Mouse (Mus musculus): ENCODE measurements around the gene Rnase9. TPM values are rescaled to one million over a fixed set of nuclear protein-coding genes. Genes with fewer than 3 reads are reported as not detected.
A peak's percentile ranks its signal among the peaks of the same experiment; 100 is the strongest.

Gene Rnase9
- polyA plus RNA-seq, 1 experiment from 2014 or later = not detected

GRCm38 (mm10) chr14:51007914-51008713 lies 33.6 kb downstream of the Rnase9 start:
- Histone ChIP-seq H3K4me2 (no peak overlapping the region), H3K9me3 (replicated peaks) (no peaks in the 10 kb centered on the region), H3K9ac (replicated peaks) (no peak overlapping the region), H3K27me3 (replicated peaks) (no peaks in the 10 kb centered on the region), H3K4me3 (replicated peaks) (no peak overlapping the region), H3K27ac (replicated peaks) (0 out of 2 replicates have a peak overlapping the region, but pooled peaks have one; percentile 3), H3K4me1 (no peaks in the 10 kb centered on the region), H3K36me3 (no peaks in the 10 kb centered on the region)
- 81% methylated on average over 13 of the region's 13 CpGs for WGBS
- no peak for ATAC-seq (ENCODE audit: low FRiP score)

GRCm38 (mm10) chr14:51007152-51007801 lies 34.4 kb downstream of the Rnase9 start, which contains the start of gene Rnase10:
Rnase10 (plus strand) TSS chr14:51007751.
- no peaks in the 10 kb centered on the region for H3K4me1 ChIP-seq
- H3K9ac ChIP-seq (replicated peaks) = no peak within 1 kb of the TSS
- H3K27ac ChIP-seq (replicated peaks) = 0 out of 2 replicates have a peak within 1 kb of the TSS, but pooled peaks have one; percentile 3
- no peak within 1 kb of the TSS for H3K4me3 ChIP-seq (replicated peaks)
- H3K9me3 ChIP-seq (replicated peaks) = no peaks in the 10 kb centered on the region
- no peak for ATAC-seq (ENCODE audit: low FRiP score)
- no peaks in the 10 kb centered on the region for H3K36me3 ChIP-seq
- H3K27me3 ChIP-seq (replicated peaks) = no peaks in the 10 kb centered on the region
- no peak within 1 kb of the TSS for H3K4me2 ChIP-seq
- 83% methylated on average over 8 of the region's 8 CpGs for WGBS

GRCm38 (mm10) chr14:50997999-50998666 lies 43.5 kb downstream of the Rnase9 start:
- no peak overlapping the region for H3K9ac ChIP-seq (replicated peaks)
- no peak overlapping the region for H3K27ac ChIP-seq (replicated peaks)
- H3K4me3 ChIP-seq (replicated peaks) = no peak overlapping the region
- no peak overlapping the region for H3K4me2 ChIP-seq
- WGBS = 89% methylated on average over 2 of the region's 2 CpGs
- no peaks in the 10 kb centered on the region for H3K27me3 ChIP-seq (replicated peaks)
- no peak for ATAC-seq (ENCODE audit: low FRiP score)
- no peaks in the 10 kb centered on the region for H3K36me3 ChIP-seq
- H3K9me3 ChIP-seq (replicated peaks) = no peaks in the 10 kb centered on the region
- no peaks in the 10 kb centered on the region for H3K4me1 ChIP-seq

- WGBS = 75% methylated on average over 3 of the region's 3 CpGs
- Histone ChIP-seq H3K4me1 (no peaks in the 10 kb centered on the region), H3K36me3 (no peaks in the 10 kb centered on the region)
These were observed 44.6 kb downstream of the Rnase9 start for GRCm38 (mm10) chr14:50997088-50997487.

GRCm38 (mm10) chr14:50991037-50991436 lies 50.6 kb downstream of the Rnase9 start:
- no peak overlapping the region for H3K4me3 ChIP-seq (replicated peaks)
- no peaks in the 10 kb centered on the region for H3K27me3 ChIP-seq (replicated peaks)
- H3K4me2 ChIP-seq = no peak overlapping the region
- no peaks in the 10 kb centered on the region for H3K9me3 ChIP-seq (replicated peaks)
- WGBS = 85% methylated on average over 3 of the region's 3 CpGs
- no peak for ATAC-seq (ENCODE audit: low FRiP score)
- no peak overlapping the region for H3K27ac ChIP-seq (replicated peaks)
- H3K9ac ChIP-seq (replicated peaks) = no peak overlapping the region
- no peaks in the 10 kb centered on the region for H3K4me1 ChIP-seq
- H3K36me3 ChIP-seq = no peaks in the 10 kb centered on the region

More at GRCm38 (mm10) chr14:50997088-50997487, 44.6 kb downstream of the Rnase9 start:
- H3K27ac ChIP-seq (replicated peaks) = no peak overlapping the region
- H3K9me3 ChIP-seq (replicated peaks) = no peaks in the 10 kb centered on the region
- no peaks in the 10 kb centered on the region for H3K27me3 ChIP-seq (replicated peaks)
- no peak overlapping the region for H3K9ac ChIP-seq (replicated peaks)
- H3K4me2 ChIP-seq = no peak overlapping the region
- no peak overlapping the region for H3K4me3 ChIP-seq (replicated peaks)
- ATAC-seq (ENCODE audit: low FRiP score) = no peak

Other genes starting within 250 kb of the Rnase9 start
- not detected in 2 replicates for gene Ccnb1ip1, start 234.1 kb downstream of the Rnase9 start, polyA plus RNA-seq (2015; fragmentation: Nextera tagmentation; extraction: Ambion mirVana)
- gene Parp2, start 234.0 kb downstream of the Rnase9 start, polyA plus RNA-seq (2015; fragmentation: Nextera tagmentation; extraction: Ambion mirVana) = 43.6 and 48.7 TPM in 2 replicates
- gene Tep1, start 171.3 kb downstream of the Rnase9 start, polyA plus RNA-seq (2015; fragmentation: Nextera tagmentation; extraction: Ambion mirVana) = 3.1 and 4.0 TPM in 2 replicates
- 3.4 and 4.1 TPM in 2 replicates for gene Klhl33, start 144.4 kb downstream of the Rnase9 start, polyA plus RNA-seq (2015; fragmentation: Nextera tagmentation; extraction: Ambion mirVana)
- gene Osgep, start 117.0 kb downstream of the Rnase9 start, polyA plus RNA-seq (2015; fragmentation: Nextera tagmentation; extraction: Ambion mirVana) = 107 and 125 TPM in 2 replicates
- gene Apex1, start 116.9 kb downstream of the Rnase9 start, polyA plus RNA-seq (2015; fragmentation: Nextera tagmentation; extraction: Ambion mirVana) = 157 and 177 TPM in 2 replicates
- gene Pip4p1, start 111.0 kb downstream of the Rnase9 start, polyA plus RNA-seq (2015; fragmentation: Nextera tagmentation; extraction: Ambion mirVana) = 98.6 and 99.7 TPM in 2 replicates
- gene Pnp, start 110.8 kb downstream of the Rnase9 start, polyA plus RNA-seq (2015; fragmentation: Nextera tagmentation; extraction: Ambion mirVana) = 20.5 and 36.3 TPM in 2 replicates
- not detected in 2 replicates for gene Gm49342, start 97.4 kb downstream of the Rnase9 start, polyA plus RNA-seq (2015; fragmentation: Nextera tagmentation; extraction: Ambion mirVana)
- 0.55 and 0.73 TPM in 2 replicates for gene Pnp2, start 85.9 kb downstream of the Rnase9 start, polyA plus RNA-seq (2015; fragmentation: Nextera tagmentation; extraction: Ambion mirVana)
- 0.10 TPM in 1 of 2 replicates, not detected in the other for gene Rnase10, start 34.1 kb downstream of the Rnase9 start, polyA plus RNA-seq (2015; fragmentation: Nextera tagmentation; extraction: Ambion mirVana)
- gene Rnase11, start 8.3 kb upstream of the Rnase9 start, polyA plus RNA-seq (2015; fragmentation: Nextera tagmentation; extraction: Ambion mirVana) = not detected in 2 replicates
- gene Rnase12, start 15.8 kb upstream of the Rnase9 start, polyA plus RNA-seq (2015; fragmentation: Nextera tagmentation; extraction: Ambion mirVana) = not detected in 2 replicates
- gene Olfr750, start 32.6 kb upstream of the Rnase9 start, polyA plus RNA-seq (2015; fragmentation: Nextera tagmentation; extraction: Ambion mirVana) = not detected in 2 replicates
- gene Rnase4, start 49.2 kb upstream of the Rnase9 start, polyA plus RNA-seq (2015; fragmentation: Nextera tagmentation; extraction: Ambion mirVana) = 18.6 and 30.0 TPM in 2 replicates
- 4.4 and 8.0 TPM in 2 replicates for gene Ang, start 49.3 kb upstream of the Rnase9 start, polyA plus RNA-seq (2015; fragmentation: Nextera tagmentation; extraction: Ambion mirVana)
- gene Eddm3b, start 72.6 kb upstream of the Rnase9 start, polyA plus RNA-seq (2015; fragmentation: Nextera tagmentation; extraction: Ambion mirVana) = not detected in 2 replicates
- gene Rnase6, start 82.0 kb upstream of the Rnase9 start, polyA plus RNA-seq (2015; fragmentation: Nextera tagmentation; extraction: Ambion mirVana) = 1.0 and 2.2 TPM in 2 replicates
- 1.1 and 1.5 TPM in 2 replicates for gene Rnase1, start 104.9 kb upstream of the Rnase9 start, polyA plus RNA-seq (2015; fragmentation: Nextera tagmentation; extraction: Ambion mirVana)
- gene Rnase2b, start 120.4 kb upstream of the Rnase9 start, polyA plus RNA-seq (2015; fragmentation: Nextera tagmentation; extraction: Ambion mirVana) = not detected in 2 replicates
- gene Ang2, start 157.3 kb upstream of the Rnase9 start, polyA plus RNA-seq (2015; fragmentation: Nextera tagmentation; extraction: Ambion mirVana) = not detected in 2 replicates
- not detected in 2 replicates for gene Ear14, start 161.5 kb upstream of the Rnase9 start, polyA plus RNA-seq (2015; fragmentation: Nextera tagmentation; extraction: Ambion mirVana)
- gene Rnase2a, start 214.2 kb upstream of the Rnase9 start, polyA plus RNA-seq (2015; fragmentation: Nextera tagmentation; extraction: Ambion mirVana) = not detected in 2 replicates